Mouse (Mus musculus) kidney, adult 8-10 months (tissue): ENCODE data around the gene Arhgap19.

Source experiments
- DNase-seq, 2 experiments: peaks; one replicate each; pipeline ENCODE4 v3.0.0; 2022

Gene Arhgap19

DNA sequence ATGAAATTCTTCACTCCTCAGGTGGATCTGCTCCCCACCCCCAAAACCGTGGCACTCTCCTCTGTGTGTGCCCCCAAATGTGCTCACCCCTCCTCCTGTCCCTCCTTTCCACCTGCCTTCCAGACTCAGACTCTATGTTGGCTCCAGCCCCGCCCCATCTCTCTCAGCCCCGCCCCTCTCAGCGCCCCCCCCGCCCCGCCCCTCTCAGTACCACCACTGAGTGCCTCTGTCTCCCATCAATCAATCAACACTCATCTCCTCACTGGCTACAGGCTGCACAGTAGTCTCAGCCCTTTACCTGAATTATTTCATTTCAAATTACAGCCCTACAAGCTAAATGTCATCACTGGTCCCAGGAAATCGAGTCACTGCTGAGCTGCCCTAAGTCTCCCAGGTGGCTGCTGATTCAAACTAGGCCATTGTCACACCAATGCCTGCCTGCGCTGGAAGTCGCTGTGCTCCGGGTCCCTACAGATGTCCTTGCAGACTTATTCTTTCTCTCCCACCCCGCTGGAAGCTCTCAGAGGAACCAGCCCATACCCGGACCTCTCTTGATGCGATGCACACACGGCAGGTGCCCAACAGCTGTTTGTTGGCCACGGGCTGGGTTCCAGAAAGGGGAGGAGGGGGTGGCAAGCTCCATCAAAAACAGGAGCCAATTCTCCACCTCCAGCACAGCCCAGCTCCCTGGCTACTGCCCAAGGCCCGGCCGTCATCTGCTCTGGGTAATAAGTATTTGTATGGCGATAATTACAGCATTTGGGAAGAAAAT lies 64.0 kb downstream of the Arhgap19 start:
- DNase-seq = peak in 1 of 2 experiments; percentile 6

DNA sequence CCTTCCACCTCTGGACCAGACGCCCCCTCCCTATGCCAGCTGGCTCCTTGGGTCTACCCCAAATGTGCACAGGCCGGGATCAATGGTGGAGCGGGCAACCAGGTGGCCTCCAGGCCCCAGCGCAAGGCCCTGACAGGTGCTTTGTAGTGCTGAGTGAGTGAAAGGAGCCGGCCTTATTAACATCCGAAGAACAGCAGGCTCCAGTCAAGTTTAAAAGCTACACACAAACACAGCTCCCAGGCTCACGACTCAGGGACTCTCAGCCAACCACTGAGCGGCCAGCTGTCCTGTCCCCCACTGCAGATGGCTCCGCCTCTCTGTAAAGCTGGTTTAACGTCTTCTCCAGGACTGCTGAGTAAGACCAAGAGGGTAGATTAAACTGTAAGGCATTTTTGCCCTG lies 67.2 kb downstream of the Arhgap19 start:
- no peak for DNase-seq

DNA sequence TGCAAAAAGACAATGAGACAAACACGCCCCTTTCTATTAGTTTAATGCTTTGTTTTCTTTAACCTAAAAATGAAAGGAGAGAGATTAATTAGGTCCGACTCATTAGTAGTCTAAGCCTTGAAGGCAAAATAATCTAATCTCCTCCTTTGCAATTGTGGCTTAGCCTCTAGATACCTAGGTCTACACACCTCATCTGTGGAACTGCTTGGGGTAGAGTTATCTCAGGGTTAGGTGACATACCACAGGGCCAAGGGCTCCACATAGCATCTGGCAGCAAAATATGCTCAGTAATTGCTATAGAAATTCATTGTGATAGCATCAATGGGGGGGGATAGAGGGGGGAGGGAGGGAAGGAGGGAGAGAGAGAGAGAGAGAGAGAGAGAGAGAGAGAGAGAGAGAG lies 76.4 kb downstream of the Arhgap19 start:
- no peak for DNase-seq

DNA sequence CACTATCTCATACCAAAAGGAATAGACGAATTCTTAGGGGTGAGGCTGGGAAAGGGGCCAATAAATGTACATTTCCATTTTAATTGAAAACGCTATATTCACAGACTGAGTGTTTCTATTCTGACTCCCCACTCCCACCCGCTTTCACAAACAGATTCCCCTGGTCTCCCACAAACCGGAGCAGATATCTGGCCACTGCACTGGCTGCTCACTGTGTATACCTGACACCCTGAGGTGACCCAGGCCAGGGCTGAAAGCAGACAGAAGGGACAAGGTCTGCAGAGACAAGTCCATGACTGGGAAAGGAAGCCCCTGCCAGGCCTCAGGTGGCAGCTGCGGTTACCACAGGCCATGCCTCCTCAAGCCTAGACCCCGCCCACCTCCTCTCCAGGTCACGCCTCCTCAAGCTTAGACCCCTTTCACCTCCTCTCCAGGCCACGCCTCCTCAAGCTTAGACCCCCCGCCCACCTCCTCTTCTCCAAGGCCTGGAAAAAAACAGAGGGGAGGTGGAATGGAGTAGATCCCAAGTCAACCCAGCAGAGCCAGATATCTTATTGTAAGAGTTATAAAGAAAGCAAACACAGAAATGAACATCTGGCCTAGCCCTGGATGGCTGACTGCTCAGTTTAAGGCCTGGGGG lies 76.9 kb downstream of the Arhgap19 start:
- no peak for DNase-seq

DNA sequence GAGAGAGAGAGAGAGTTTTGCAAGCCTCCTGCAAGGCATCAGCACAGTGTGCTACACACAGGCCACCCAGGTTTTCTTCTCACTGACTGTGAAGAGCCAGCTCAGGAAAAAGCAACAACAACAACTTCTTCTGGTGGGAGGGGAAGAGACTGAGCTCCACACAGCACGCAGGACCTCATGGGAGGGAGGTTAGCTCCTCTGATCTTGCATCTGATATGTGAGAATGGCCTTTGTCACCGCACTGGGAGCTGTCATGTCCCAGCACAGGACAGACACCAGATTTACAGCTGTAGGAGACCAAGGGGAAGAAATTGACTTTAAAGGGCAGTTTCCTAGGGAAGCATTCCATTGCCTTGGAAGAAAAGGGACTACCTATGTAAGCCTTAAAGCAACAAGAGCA lies 78.5 kb downstream of the Arhgap19 start:
- no peak for DNase-seq

DNA sequence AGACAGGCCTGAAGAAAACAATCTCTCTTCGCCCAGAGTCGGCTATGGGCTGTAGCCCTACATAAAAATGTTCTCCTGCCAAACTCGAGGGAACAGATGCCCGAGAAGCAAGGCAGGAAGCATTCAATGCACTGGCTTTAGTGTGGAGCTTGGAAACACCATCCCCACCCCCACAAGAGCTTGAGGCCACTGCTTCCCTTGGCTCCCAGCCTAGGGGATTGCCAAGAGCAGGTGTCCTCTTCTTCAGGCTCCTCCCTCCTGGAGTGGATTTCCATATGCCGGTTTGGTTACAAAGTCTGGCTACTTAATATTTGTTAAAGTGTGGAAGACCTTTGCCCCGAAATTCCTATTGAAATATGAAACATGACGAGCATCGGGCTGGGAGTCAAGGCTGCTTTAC lies 82.4 kb downstream of the Arhgap19 start:
- DNase-seq = no peak
